Mouse (Mus musculus) megakaryocyte-erythroid progenitor cell, adult 5-6 weeks (primary cell): ENCODE data around the gene Rbm38. TPM values are rescaled to one million over a fixed set of nuclear protein-coding genes. Genes with fewer than 3 reads are reported as not detected.
A peak's percentile ranks its signal among the peaks of the same experiment; 100 is the strongest.

Experiments
- ATAC-seq: replicated peaks from 2 replicates; pipeline ENCODE4 v1.8.0; 2016; ENCODE audit warnings: mild to moderate bottlenecking, inconsistent platforms; ENCODE audit not compliant: severe bottlenecking, poor library complexity, low FRiP score, low TSS enrichment
- total RNA-seq, 2 experiments: library from RNA; stranded (forward) in 1 of 2; stranded (reverse) in 1 of 2; fragments of 200-1000, 215-1000 nt in 1 of 2; fragments of >200 nt in 1 of 2; fragmentation: Nextera tagmentation in 1 of 2; gene quantifications; 2 replicates each; pipeline ENCODE4 v1.2.3; 2014 to 2017

Gene Rbm38
- total RNA-seq, 2 experiments from 2014 or later, result 116 to 218 TPM

- ATAC-seq, result peak; percentile 93
Measured at GRCm38 (mm10) chr2:173083712-173084475, 63.6 kb downstream of the Rbm38 start.

Other genes starting within 250 kb of the Rbm38 start
- not detected in 2 replicates for gene Bmp7, start 80.2 kb upstream of the Rbm38 start, total RNA-seq (2014; fragmentation: Nextera tagmentation)
- not detected in 2 replicates for gene Bmp7, start 80.2 kb upstream of the Rbm38 start, total RNA-seq (2017)
- gene Spo11, start 42.8 kb upstream of the Rbm38 start, total RNA-seq (2014; fragmentation: Nextera tagmentation), result 2.1 and 2.6 TPM in 2 replicates
- gene Spo11, start 42.8 kb upstream of the Rbm38 start, total RNA-seq (2017), result 0.53 TPM in 1 of 2 replicates, not detected in the other
- 142 and 149 TPM in 2 replicates for gene Rae1, start 20.4 kb upstream of the Rbm38 start, total RNA-seq (2014; fragmentation: Nextera tagmentation)
- 79.4 and 102 TPM in 2 replicates for gene Rae1, start 20.4 kb upstream of the Rbm38 start, total RNA-seq (2017)
- not detected in 2 replicates for gene Ctcfl, start 99.0 kb downstream of the Rbm38 start, total RNA-seq (2014; fragmentation: Nextera tagmentation)
- not detected in 2 replicates for gene Ctcfl, start 99.0 kb downstream of the Rbm38 start, total RNA-seq (2017)
- not detected in 2 replicates for gene Pck1, start 132.6 kb downstream of the Rbm38 start, total RNA-seq (2014; fragmentation: Nextera tagmentation)
- not detected in 2 replicates for gene Pck1, start 132.6 kb downstream of the Rbm38 start, total RNA-seq (2017)
- gene Zbp1, start 198.4 kb downstream of the Rbm38 start, total RNA-seq (2014; fragmentation: Nextera tagmentation), result 1.3 and 2.5 TPM in 2 replicates
- 4.8 TPM in 1 of 2 replicates, not detected in the other for gene Zbp1, start 198.4 kb downstream of the Rbm38 start, total RNA-seq (2017)